Mouse (Mus musculus): ENCODE results near the gene Il20rb. TPM values are rescaled to one million over a fixed set of nuclear protein-coding genes. Genes with fewer than 3 reads are reported as not detected.

Gene Il20rb
- total and polyA plus RNA-seq, 3 experiments, result 0.50 to 1.9 TPM; not detected in 1

DNA sequence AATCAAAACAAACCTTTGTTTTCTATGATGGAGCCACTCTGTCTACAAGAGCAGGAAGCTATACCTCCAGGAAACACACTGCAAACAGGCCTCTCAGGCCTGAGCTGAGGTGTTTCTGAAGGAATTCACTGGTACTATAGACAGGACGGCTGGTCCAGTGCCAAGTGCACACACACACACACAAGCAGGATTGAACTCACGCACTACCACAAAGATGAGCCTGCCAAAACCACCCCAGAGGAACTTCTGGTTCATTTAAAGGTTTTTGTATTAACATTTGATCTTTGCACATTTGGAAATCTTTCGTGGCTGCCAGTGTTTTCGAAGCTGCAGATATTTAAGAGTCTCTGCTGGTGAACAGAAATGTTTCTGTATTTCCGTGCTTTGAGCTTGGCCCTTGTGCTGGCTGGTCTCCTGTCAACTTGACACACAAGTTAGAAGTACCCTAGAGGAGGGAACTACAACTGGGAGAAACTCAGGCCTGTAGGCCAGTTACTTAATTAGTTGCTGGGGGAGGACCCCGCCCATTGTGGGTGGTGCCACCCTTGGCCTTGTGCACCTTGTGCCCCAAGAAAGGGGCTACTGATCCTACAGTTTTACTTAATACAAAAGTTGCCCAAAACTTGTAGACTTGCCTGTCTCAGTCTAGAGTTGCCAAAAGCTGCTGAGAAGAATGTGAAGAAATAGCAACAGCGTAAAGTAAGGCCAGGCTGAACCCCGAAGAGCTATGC is 49.6 kb downstream of the Il20rb start:
- no peak for TF ChIP-seq ZKSCAN1 (IDR thresholded peaks at IDR 0.05; ENCODE audit: low read depth, low read length)
- no peak for TF ChIP-seq CHD2 (IDR thresholded peaks at IDR 0.05; ENCODE audit: low read length)
- TF ChIP-seq NELFE (IDR thresholded peaks at IDR 0.05; ENCODE audit: low read depth, low read length), result no peak
- TF ChIP-seq BHLHE40 (IDR thresholded peaks at IDR 0.05; ENCODE audit: borderline replicate concordance, low read depth, low read length), result no peak
- TF ChIP-seq KAT2A (conservative IDR thresholded peaks at IDR 0.05; ENCODE audit: low read depth, low read length), result no peak
- no peak for TF ChIP-seq RAD21 (IDR thresholded peaks at IDR 0.05; ENCODE audit: low read depth, low read length)
- TF ChIP-seq RCOR1 (IDR thresholded peaks at IDR 0.05; ENCODE audit: low read depth, low read length), result no peak
- TF ChIP-seq ZMIZ1 (IDR thresholded peaks at IDR 0.05; ENCODE audit: low read depth, low read length), result no peak
- no peak for TF ChIP-seq ELF1 (IDR thresholded peaks at IDR 0.05; ENCODE audit: low read depth, low read length)
- no peak for TF ChIP-seq TCF12 (IDR thresholded peaks at IDR 0.05; ENCODE audit: low read depth, low read length)
- no peak for TF ChIP-seq TAL1 (IDR thresholded peaks at IDR 0.05; ENCODE audit: low read length)
- TF ChIP-seq SMC3 (IDR thresholded peaks at IDR 0.05; ENCODE audit: low read depth, low read length), result no peak
- Histone ChIP-seq H3K4me3 (ENCODE audit: control insufficient read depth in 1 of 2, insufficient read depth in 1 of 2, low read depth in 2 of 2, low read length in 2 of 2) (no peak overlapping the region), H3K4me1 (ENCODE audit: control insufficient read depth in 1 of 2, insufficient read depth in 2 of 2, low read length in 2 of 2) (peaks cover 0 to 6% of the 10 kb centered on the region in 2 experiments; a peak in 2 of 4 replicates), H3K27me3 (ENCODE audit: control insufficient read depth in 1 of 2, insufficient read depth in 2 of 2, low read length in 2 of 2) (peaks cover 0 to 1% of the 10 kb centered on the region in 2 experiments; a peak in 1 of 4 replicates), H3K9me3 (replicated peaks; ENCODE audit: insufficient read depth, low read length) (no peaks in the 10 kb centered on the region), H3K27ac (ENCODE audit: control insufficient read depth, low read depth, low read length) (no peak overlapping the region), H3K79me2 (ENCODE audit: control insufficient read depth, insufficient read depth, low read length, poor library complexity) (no peaks in the 10 kb centered on the region), H3K36me3 (ENCODE audit: control insufficient read depth in 1 of 2, insufficient read depth in 2 of 2, low read length in 2 of 2) (peaks cover 0 to 3% of the 10 kb centered on the region in 2 experiments; a peak in 2 of 4 replicates), H3K9ac (ENCODE audit: control insufficient read depth, low read depth, low read length, poor library complexity, severe bottlenecking) (no peak overlapping the region)
- DNase-seq (ENCODE audit: low read depth, low spot score), result no peak

DNA sequence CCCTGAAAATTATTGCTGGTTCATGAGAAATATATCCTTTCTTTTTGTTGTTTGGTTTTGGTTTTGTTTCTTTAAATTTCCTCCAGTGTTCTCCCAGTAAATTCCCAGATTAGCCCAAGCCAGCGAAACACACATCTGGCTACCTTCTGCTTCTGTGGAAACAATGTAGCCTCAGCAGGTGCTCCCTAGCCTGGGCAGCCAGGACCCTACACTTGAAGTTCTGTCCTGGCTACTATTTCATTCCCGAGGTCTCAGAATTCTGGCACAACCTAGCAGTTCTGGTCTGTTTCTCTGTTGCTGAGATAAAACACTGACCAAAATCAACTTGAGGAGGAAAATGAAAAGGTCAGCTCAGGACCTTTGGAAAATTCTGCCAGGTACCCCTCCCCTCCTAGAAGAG is 55.2 kb downstream of the Il20rb start:
- DNase-seq (ENCODE audit: low read depth, low spot score), result no peak
- Histone ChIP-seq H3K27ac (ENCODE audit: control insufficient read depth, low read depth, low read length) (no peak overlapping the region), H3K9ac (ENCODE audit: control insufficient read depth, low read depth, low read length, poor library complexity, severe bottlenecking) (no peak overlapping the region), H3K36me3 (ENCODE audit: control insufficient read depth in 1 of 2, insufficient read depth in 2 of 2, low read length in 2 of 2) (no peaks in the 10 kb centered on the region), H3K4me1 (ENCODE audit: control insufficient read depth in 1 of 2, insufficient read depth in 2 of 2, low read length in 2 of 2) (no peaks in the 10 kb centered on the region), H3K9me3 (replicated peaks; ENCODE audit: insufficient read depth, low read length) (no peaks in the 10 kb centered on the region), H3K27me3 (ENCODE audit: control insufficient read depth in 1 of 2, insufficient read depth in 2 of 2, low read length in 2 of 2) (peaks cover 3% of the 10 kb centered on the region in 2 experiments; a peak in 2 of 4 replicates), H3K79me2 (ENCODE audit: control insufficient read depth, insufficient read depth, low read length, poor library complexity) (no peaks in the 10 kb centered on the region), H3K4me3 (ENCODE audit: control insufficient read depth in 1 of 2, insufficient read depth in 1 of 2, low read depth in 2 of 2, low read length in 2 of 2) (no peak overlapping the region)
- TF ChIP-seq GATA1 (IDR thresholded peaks at IDR 0.05; ENCODE audit: low read depth, low read length) (no peak), TBP (IDR thresholded peaks at IDR 0.05; ENCODE audit: low read depth, low read length) (no peak), E2F4 (IDR thresholded peaks at IDR 0.05; ENCODE audit: borderline replicate concordance, low read depth, low read length) (no peak), SMC3 (IDR thresholded peaks at IDR 0.05; ENCODE audit: low read depth, low read length) (no peak), USF2 (IDR thresholded peaks at IDR 0.05; ENCODE audit: borderline replicate concordance in 1 of 2, insufficient read depth in 1 of 2, low read depth in 1 of 2, low read length in 2 of 2) (no peak), NRF1 (IDR thresholded peaks at IDR 0.05; ENCODE audit: insufficient read depth, low read depth, low read length, poor library complexity, severe bottlenecking) (no peak), SIN3A (IDR thresholded peaks at IDR 0.05; ENCODE audit: low read length) (no peak), ZMIZ1 (IDR thresholded peaks at IDR 0.05; ENCODE audit: low read depth, low read length) (no peak), TAL1 (IDR thresholded peaks at IDR 0.05; ENCODE audit: low read length) (no peak), ZNF384 (IDR thresholded peaks at IDR 0.05; ENCODE audit: low read depth, low read length) (no peak)

Data from MEL (cell line).